Mouse (Mus musculus) bone marrow macrophage, adult 2 months (primary cell): ENCODE measurements around the gene Fgf11. TPM values are rescaled to one million over a fixed set of nuclear protein-coding genes. Genes with fewer than 3 reads are reported as not detected.

Experiments
- H3K27ac ChIP-seq: 2 replicates; pipeline ENCODE4 v1.5.1; 2012; ENCODE audit warnings: low read depth, low read length; ENCODE audit not compliant: insufficient read depth
- H3K4me1 ChIP-seq: 2 replicates; pipeline ENCODE4 v1.6.1; 2012; ENCODE audit warnings: low read length; ENCODE audit not compliant: control insufficient read depth, insufficient read depth
- H3K4me3 ChIP-seq: 2 replicates; pipeline ENCODE4 v1.5.1; 2012; ENCODE audit warnings: mild to moderate bottlenecking, low read length, moderate library complexity; ENCODE audit not compliant: insufficient read depth
- CTCF ChIP-seq: IDR thresholded peaks from 2 replicates; pipeline ENCODE4 v1.5.1; 2012; ENCODE audit warnings: low read depth, mild to moderate bottlenecking, low read length, moderate library complexity
- POLR2A ChIP-seq: IDR thresholded peaks from 2 replicates; pipeline ENCODE4 v1.6.1; 2012; ENCODE audit warnings: mild to moderate bottlenecking, low read depth, low read length, borderline replicate concordance
- polyA plus RNA-seq: library from polyadenylated mRNA; stranded (reverse); fragments of >200 nt; gene quantifications from 2 replicates; pipeline ENCODE4 v1.2.4, GENCODE M21; 2012; ENCODE audit not compliant: missing spikeins, insufficient read depth, insufficient read length

The Fgf11 gene
- polyA plus RNA-seq, 1 experiment: 29.7 TPM

DNA sequence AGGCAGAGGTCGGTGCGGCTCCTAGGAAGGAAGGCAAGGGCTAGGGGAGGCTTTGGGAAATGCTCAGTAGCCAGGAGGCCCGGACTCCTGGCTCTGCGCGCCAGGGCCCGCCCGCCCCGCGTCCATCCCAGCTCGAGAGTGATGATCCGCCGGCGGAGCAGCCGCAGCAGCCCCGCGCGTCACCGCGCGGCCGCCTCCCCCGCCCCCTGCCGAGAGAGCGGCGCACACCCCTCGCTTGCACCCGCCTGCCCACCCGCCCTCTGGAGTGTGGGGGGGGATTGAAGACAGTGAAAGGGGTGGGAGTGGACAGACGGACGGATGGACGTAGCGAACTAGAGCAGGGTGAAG, 35.9 kb upstream of the Fgf11 start, which contains the start of gene Nlgn2:
Gene Nlgn2 (minus strand): TSS at position 181 of the 348 bp plus-strand sequence.
- peak within 1 kb of the TSS; percentile 62 for H3K27ac ChIP-seq
- no peak for TF ChIP-seq POLR2A
- no peak for TF ChIP-seq CTCF
- peaks cover 6% of the 10 kb centered on the region for H3K4me1 ChIP-seq
- H3K4me3 ChIP-seq: peak within 1 kb of the TSS; percentile 74

DNA sequence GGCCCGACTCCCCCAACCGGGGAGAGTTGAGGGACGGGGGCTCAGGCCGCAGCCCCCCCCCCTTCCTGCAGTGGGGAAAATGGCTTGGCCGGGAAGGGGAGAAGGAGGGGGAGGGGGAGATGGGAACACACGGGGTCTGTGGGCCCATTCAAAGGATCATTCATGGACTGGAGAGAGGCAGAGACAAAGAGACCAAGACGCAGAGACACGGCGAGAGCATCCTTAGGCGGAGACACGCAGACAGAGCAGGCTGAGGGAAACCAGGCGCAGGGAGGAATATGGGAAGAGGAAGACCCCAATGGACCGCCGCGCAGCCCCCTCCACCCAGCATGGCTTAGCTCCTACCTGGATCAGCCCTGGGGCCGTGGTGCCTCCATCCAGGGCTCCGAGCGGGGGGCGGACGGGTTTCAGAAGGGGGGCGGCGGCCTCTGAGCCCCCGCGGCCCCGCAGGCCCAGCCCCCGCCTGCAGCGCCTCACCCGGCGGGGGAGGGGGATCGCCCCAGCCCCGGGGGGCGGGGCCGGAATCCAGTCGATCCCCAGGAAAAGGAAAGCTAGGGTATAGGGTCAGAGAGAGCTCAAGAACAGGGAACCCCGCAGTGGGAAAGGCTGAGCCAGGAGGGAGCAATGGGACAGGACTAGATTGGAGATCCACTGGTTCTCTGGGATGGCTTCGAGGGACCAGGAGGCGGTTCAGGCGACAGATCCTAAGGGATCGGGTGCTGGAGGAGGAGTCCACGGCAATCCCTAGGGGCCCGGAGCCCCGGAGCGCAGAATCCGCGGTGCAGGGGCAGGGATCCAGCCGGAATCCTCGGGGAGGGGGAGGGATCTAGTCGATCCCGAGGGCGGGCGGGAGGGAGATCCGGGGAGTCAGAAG, 35.3 kb upstream of the Fgf11 start:
- peaks cover 5% of the 10 kb centered on the region; the same call in 1 of the 2 replicates for H3K4me1 ChIP-seq
- TF ChIP-seq POLR2A: no peak
- TF ChIP-seq CTCF: no peak
- peak overlapping the region; percentile 60 for H3K4me3 ChIP-seq
- H3K27ac ChIP-seq: no peak overlapping the region

GRCm38 (mm10) chr11:69835966-69836335, 34.3 kb upstream of the Fgf11 start:
- Histone ChIP-seq H3K4me3 (no peak overlapping the region), H3K4me1 (peaks cover 5% of the 10 kb centered on the region; the same call in 1 of the 2 replicates)
- TF ChIP-seq POLR2A (no peak), CTCF (no peak)

DNA sequence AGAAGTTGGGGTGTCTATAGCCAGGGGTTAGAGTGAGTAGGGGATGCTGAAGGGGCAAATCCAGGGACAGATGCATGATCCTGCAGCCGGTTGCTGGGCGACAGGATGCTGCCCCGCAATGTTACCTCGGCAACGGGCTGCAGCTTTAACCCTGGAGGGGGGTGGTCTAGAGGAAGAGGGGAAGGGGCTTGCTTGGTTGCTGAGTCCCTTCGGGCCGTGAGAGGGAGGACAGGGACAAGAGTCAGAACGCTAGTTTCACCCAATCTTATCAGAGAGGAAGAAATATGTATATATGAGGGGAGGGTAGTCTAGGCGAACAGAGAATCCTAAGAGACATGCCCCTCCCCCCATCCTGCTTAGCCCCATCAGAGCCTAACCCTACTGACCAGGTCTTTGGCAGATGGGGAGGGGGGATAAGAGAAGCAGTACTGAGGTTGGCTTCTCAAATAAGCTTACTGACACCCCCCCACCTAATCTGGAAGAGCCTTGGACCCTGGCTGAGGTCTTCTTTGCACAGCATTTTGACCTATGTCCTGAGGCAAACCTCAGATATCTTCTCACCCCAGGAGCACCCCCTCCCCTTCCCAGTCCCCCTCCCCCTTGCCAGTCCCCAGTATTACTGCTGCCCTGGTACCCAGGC, 33.8 kb upstream of the Fgf11 start:
- peaks cover 5% of the 10 kb centered on the region; the same call in 1 of the 2 replicates for H3K4me1 ChIP-seq
- no peak overlapping the region for H3K4me3 ChIP-seq
- TF ChIP-seq CTCF (no peak), POLR2A (no peak)
- no peak overlapping the region for H3K27ac ChIP-seq

More at GRCm38 (mm10) chr11:69835966-69836335, 34.3 kb upstream of the Fgf11 start:
- H3K27ac ChIP-seq: no peak overlapping the region

DNA sequence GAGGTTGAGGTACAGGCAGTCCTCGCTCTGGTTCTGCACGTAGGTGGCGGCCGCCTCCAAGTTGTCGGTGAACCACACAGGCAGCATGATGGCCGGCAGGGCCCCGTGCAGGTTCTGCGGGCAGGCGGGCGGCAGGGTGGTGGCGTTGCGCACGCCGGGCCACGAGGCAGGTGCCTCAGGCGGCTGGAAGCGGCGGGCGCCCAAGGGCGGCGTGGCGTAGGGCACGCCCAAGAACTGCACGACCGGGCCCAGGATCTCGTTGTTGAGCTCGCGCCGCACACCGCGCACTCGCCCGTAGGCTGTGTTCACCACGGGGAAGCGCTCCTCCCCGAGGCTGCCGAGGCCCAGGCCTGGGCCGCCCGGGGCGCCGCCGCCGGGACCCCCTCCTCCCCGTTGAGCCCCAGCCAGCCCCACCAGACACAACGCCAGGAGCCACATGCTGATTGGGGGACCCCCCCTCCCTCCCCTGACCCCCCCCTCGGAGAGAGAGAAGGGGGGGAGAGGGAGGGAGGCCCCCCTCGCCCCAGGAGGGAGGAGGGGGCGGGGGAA, 32.4 kb upstream of the Fgf11 start:
- TF ChIP-seq POLR2A (no peak), CTCF (no peak)
- Histone ChIP-seq H3K4me3 (no peak overlapping the region), H3K27ac (no peak overlapping the region), H3K4me1 (0 out of 2 replicates have a peak, but pooled peaks cover 2% of the 10 kb centered on the region)

DNA sequence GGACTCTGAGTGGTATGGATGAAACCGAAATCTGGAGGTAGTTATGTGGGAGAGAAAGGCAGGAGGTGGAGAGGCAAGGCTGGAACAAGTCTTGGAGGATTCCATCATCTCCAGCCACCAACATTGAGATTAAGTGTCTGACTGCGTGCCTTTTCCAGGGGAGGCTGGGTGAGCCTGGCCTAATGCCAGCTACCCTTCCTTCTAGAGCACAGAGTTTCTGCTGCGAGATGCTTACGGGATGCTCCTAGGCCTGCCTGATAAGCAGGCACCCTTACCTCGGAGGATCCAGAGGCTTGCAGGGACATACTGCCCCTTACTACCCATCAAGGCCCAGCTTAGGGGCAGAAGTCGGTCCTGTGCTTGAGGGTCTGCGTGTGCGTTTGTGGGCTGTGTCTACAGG, 31.9 kb upstream of the Fgf11 start:
- TF ChIP-seq POLR2A: no peak
- no peak for TF ChIP-seq CTCF
- Histone ChIP-seq H3K4me1 (0 out of 2 replicates have a peak, but pooled peaks cover 2% of the 10 kb centered on the region), H3K4me3 (no peak overlapping the region), H3K27ac (no peak overlapping the region)

- no peak for TF ChIP-seq POLR2A
- no peak for TF ChIP-seq CTCF
- H3K27ac ChIP-seq: no peak overlapping the region
- H3K4me3 ChIP-seq: no peak overlapping the region
- 0 out of 2 replicates have a peak, but pooled peaks cover 2% of the 10 kb centered on the region for H3K4me1 ChIP-seq
These were observed 27.2 kb upstream of the Fgf11 start for GRCm38 (mm10) chr11:69828832-69829231.

- TF ChIP-seq POLR2A: no peak
- no peak for TF ChIP-seq CTCF
- H3K27ac ChIP-seq: no peak overlapping the region
- no peaks in the 10 kb centered on the region for H3K4me1 ChIP-seq
- no peak overlapping the region for H3K4me3 ChIP-seq
These were observed 21.8 kb upstream of the Fgf11 start for GRCm38 (mm10) chr11:69823456-69823855.

- Histone ChIP-seq H3K4me3 (no peak within 1 kb of the TSS), H3K27ac (no peak within 1 kb of the TSS), H3K4me1 (no peaks in the 10 kb centered on the region)
- TF ChIP-seq POLR2A: no peak
- TF ChIP-seq CTCF: no peak
These were observed 20.4 kb upstream of the Fgf11 start, which contains the start of gene Spem1 for GRCm38 (mm10) chr11:69822080-69822479. Gene Spem1 (minus strand): TSS chr11:69822180.

GRCm38 (mm10) chr11:69818871-69819270, 17.2 kb upstream of the Fgf11 start:
- TF ChIP-seq CTCF (no peak), POLR2A (no peak)
- no peak overlapping the region for H3K27ac ChIP-seq
- no peak overlapping the region for H3K4me3 ChIP-seq
- H3K4me1 ChIP-seq: no peaks in the 10 kb centered on the region
